Mouse (Mus musculus): ENCODE measurements at regions not wholly inside any gene's neighbourhood (a gene's known extent, or its start where the extent isn't known, plus 50 kb on each side); places are given as distances from the start of the nearest gene placed in this dataset.

- peak; percentile 17 for DNase-seq (ENCODE audit: inconsistent ontology term)
Observed at GRCm38 (mm10) chr7:51434865-51435264, 76.0 kb upstream of the Ano5 start.

- no peak for DNase-seq (ENCODE audit: inconsistent ontology term)
Observed at GRCm38 (mm10) chr7:51454989-51455692, 55.7 kb upstream of the Ano5 start.

GRCm38 (mm10) chr7:51458757-51459156 is 52.1 kb upstream of the Ano5 start:
- no peak for DNase-seq (ENCODE audit: inconsistent ontology term)
